In the genomic region with DNA sequence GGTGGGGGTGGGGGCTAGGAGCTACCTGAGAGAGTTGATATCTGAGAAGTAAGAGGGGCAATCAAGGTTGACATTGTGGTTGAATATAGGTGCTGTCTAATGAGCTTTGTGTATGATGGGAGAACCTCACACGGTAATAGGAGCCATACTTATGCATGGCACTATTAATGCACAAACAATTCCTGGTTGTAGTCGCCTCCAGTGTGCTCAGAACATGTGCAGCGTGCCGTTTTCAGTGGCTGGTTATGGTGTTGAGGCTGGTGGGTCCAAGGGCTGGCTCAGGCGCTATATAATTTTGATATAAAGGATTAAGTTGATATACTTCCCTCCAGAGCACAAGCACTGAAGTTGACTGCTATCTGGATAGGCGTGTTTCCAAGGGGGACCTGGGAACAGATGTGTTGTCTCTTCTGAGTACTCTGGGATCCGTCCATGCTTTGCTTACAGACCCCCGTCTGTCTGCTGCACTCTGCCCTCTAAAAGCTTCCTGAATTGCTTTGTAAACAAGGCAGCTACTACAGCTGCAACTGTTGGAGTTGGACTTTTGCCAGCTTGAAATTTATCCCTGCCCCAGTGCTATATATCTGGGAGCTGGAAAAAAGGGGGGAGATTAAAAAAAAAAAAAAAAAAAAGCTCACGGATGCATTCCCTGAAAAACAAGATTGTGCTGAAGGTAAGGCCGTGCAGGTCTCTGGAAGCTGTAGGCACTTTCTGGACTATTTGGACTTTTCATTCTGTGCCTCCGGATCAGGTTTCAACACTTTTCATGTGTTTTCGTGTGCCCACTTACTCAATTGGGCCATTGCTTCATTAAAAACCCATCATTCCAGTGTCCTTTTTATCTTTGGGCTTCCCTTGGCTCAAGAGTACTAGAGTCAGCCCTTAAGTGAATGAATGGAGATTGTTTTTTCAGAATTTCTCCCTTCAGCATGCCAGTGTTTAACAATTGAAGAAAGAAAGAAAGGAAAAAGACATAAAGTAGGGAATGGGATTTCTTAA, we compare ENCODE assay signal across 10 mouse cellular contexts.
DNase-seq lines count a peak whose midpoint lies in the region; ATAC-seq and TF ChIP-seq lines count a peak whose summit lies in the region.
"Had no signal": no experiment of that assay in that cellular context is flagged by ENCODE, and none has a peak within 500 bp of the region (broad histone marks: within the 10 kb centered on the region; RNA-seq: fewer than 3 reads in every experiment).

No protein-coding gene starts in this region.

- no peaks in the 10 kb centered on the region; the same call in 1 of the 2 replicates for H3K4me1 ChIP-seq in intestine, postnatal 0 days (replicated peaks; ENCODE audit: control insufficient read depth, insufficient read depth, low read length)
- peaks cover 9% of the 10 kb centered on the region; the same call in 1 of the 2 replicates for H3K4me1 ChIP-seq in liver, embryonic 15.5 days (replicated peaks)

- peak; percentile 13 for DNase-seq in kidney, adult 9 months
- DNase-seq in kidney, adult 18-20 months: no peak
- DNase-seq in embryo, embryonic 11 days: peak; percentile 29
- no peak for DNase-seq in thymus, postnatal 36 days
- DNase-seq in adrenal gland, postnatal 36 days: no peak

- ATAC-seq in intestine, postnatal 0 days: peak; percentile 68
- ATAC-seq in liver, embryonic 15.5 days (ENCODE audit: insufficient read depth): peak; percentile 54; the same call in 1 of the 2 replicates
- no peak for ATAC-seq in inflammation-experienced regulatory T-cells, adult 6 months

- TF ChIP-seq CTCF in intestine, postnatal 0 days (IDR thresholded peaks at IDR 0.05; ENCODE audit: low read depth): no peak

- H3K4me2 ChIP-seq in intestine, postnatal 0 days (replicated peaks; ENCODE audit: low read depth): no peak overlapping the region; the same call in 1 of the 2 replicates
- H3K4me2 ChIP-seq in liver, embryonic 15.5 days: peak overlapping the region; percentile 21; the same call in 1 of the 2 replicates
- H3K4me2 ChIP-seq: heart, embryonic 11.5 days had no signal

- H3K36me3 ChIP-seq in intestine, postnatal 0 days (ENCODE audit: control insufficient read depth, insufficient read depth): no peaks in the 10 kb centered on the region
- H3K36me3 ChIP-seq in liver, embryonic 15.5 days (replicated peaks): no peaks in the 10 kb centered on the region

- no peaks in the 10 kb centered on the region for H3K9me3 ChIP-seq in intestine, postnatal 0 days (ENCODE audit: control insufficient read depth)
- no peaks in the 10 kb centered on the region for H3K9me3 ChIP-seq in liver, embryonic 15.5 days (replicated peaks)

- H3K27me3 ChIP-seq in intestine, postnatal 0 days (replicated peaks; ENCODE audit: control insufficient read depth, insufficient read depth, low read length): no peaks in the 10 kb centered on the region
- no peaks in the 10 kb centered on the region for H3K27me3 ChIP-seq in liver, embryonic 15.5 days
- H3K27me3 ChIP-seq: CH12.LX had no signal

- no peak overlapping the region for H3K9ac ChIP-seq in intestine, postnatal 0 days (ENCODE audit: low read depth, low read length)
- no peak overlapping the region for H3K9ac ChIP-seq in liver, embryonic 15.5 days

- H3K27ac ChIP-seq in intestine, postnatal 0 days (ENCODE audit: low read depth, low read length): no peak overlapping the region
- peak overlapping the region; percentile 43; the same call in 1 of the 2 replicates for H3K27ac ChIP-seq in liver, embryonic 15.5 days (replicated peaks)

- 19% methylated on average over 12 of the region's 12 CpGs for WGBS in intestine, postnatal 0 days
- WGBS in liver, embryonic 15.5 days (ENCODE audit: insufficient replicate concordance): 48% methylated on average over 12 of the region's 12 CpGs

- no peak overlapping the region for H3K4me3 ChIP-seq in intestine, postnatal 0 days (ENCODE audit: low read depth, low read length)
- no peak overlapping the region for H3K4me3 ChIP-seq in liver, embryonic 15.5 days (replicated peaks)

Comparison
In these comparisons a context has a peak if more than half of its experiments do, and no peak if none do; other contexts are left out.
1. DNase-seq: peak in kidney, adult 9 months (single experiment) and embryo, embryonic 11 days (single experiment); none in kidney, adult 18-20 months (single experiment), thymus, postnatal 36 days (0 of 2) and adrenal gland, postnatal 36 days (0 of 2).